Mouse (Mus musculus) limb, embryonic 13.5 days (tissue): ENCODE results near the gene Fbxo4. TPM values are rescaled to one million over a fixed set of nuclear protein-coding genes. Genes with fewer than 3 reads are reported as not detected.

ENCODE experiments used
- ATAC-seq: fragments of 200-750 bp; cut with Nextera tagmentation; 2 replicates; pipeline ENCODE4 v1.8.0; 2017; ENCODE audit warnings: low read depth, moderate number of reproducible peaks, moderate TSS enrichment; ENCODE audit not compliant: low FRiP score
- H3K27ac ChIP-seq: fragments of 300-500 bp; sonication (generic); 2 replicates; pipeline ENCODE4 v1.5.1; 2015; ENCODE audit warnings: inconsistent platforms, mild to moderate bottlenecking, moderate library complexity
- H3K27me3 ChIP-seq: fragments of 300-500 bp; sonication (generic); 2 replicates; pipeline ENCODE4 v1.6.1; 2015; ENCODE audit warnings: mild to moderate bottlenecking, inconsistent platforms
- H3K36me3 ChIP-seq: fragments of 300-500 bp; sonication (generic); 2 replicates; pipeline ENCODE4 v1.6.1; 2015; ENCODE audit warnings: inconsistent platforms, mild to moderate bottlenecking, moderate library complexity
- H3K4me1 ChIP-seq: fragments of 300-500 bp; sonication (generic); 2 replicates; pipeline ENCODE4 v1.6.1; 2015; ENCODE audit warnings: inconsistent platforms
- H3K4me2 ChIP-seq: fragments of 300-500 bp; sonication (generic); replicated peaks from 2 replicates; pipeline ENCODE4 v1.6.1; 2015; ENCODE audit warnings: inconsistent platforms, mild to moderate bottlenecking, moderate library complexity
- H3K4me3 ChIP-seq: fragments of 300-500 bp; sonication (generic); 2 replicates; pipeline ENCODE4 v1.5.1; 2015; ENCODE audit warnings: moderate library complexity, mild to moderate bottlenecking, inconsistent platforms
- H3K9ac ChIP-seq: fragments of 300-500 bp; sonication (generic); 2 replicates; pipeline ENCODE4 v1.6.1; 2015; ENCODE audit warnings: mild to moderate bottlenecking, inconsistent platforms
- H3K9me3 ChIP-seq: fragments of 300-500 bp; sonication (generic); 2 replicates; pipeline ENCODE4 v1.6.1; 2016; ENCODE audit warnings: inconsistent platforms
- WGBS: fragments of 180-500 bp; shearing (Covaris S2); methylation state at CpG from one replicate; pipeline ENCODE4 v1.1.7; 2015; 5-methylcytosine and 5-hydroxymethylcytosine counted together
- polyA plus RNA-seq: library from polyadenylated mRNA; unstranded; fragments of >200 nt; fragmentation: Nextera tagmentation; extraction: Ambion mirVana; gene quantifications from 2 replicates; pipeline ENCODE4 v1.2.1, GENCODE M21; 2015

Gene Fbxo4
- 8.2 and 10.2 TPM in 2 replicates for polyA plus RNA-seq

GRCm38 (mm10) chr15:3979061-3979848 is at the start of gene Fbxo4:
Gene Fbxo4, minus strand, starts transcription at chr15:3979573.
- Histone ChIP-seq H3K4me3 (peak within 1 kb of the TSS; percentile 68), H3K4me1 (peaks cover 5% of the 10 kb centered on the region; the same call in 1 of the 2 replicates), H3K9me3 (no peaks in the 10 kb centered on the region), H3K4me2 (peak within 1 kb of the TSS; percentile 66), H3K36me3 (peaks cover 24% of the 10 kb centered on the region), H3K27me3 (no peaks in the 10 kb centered on the region), H3K9ac (peak within 1 kb of the TSS; percentile 94), H3K27ac (peak within 1 kb of the TSS; percentile 96)
- WGBS, result 2% methylated on average over 61 of the region's 61 CpGs
- ATAC-seq, result peak; percentile 95

DNA sequence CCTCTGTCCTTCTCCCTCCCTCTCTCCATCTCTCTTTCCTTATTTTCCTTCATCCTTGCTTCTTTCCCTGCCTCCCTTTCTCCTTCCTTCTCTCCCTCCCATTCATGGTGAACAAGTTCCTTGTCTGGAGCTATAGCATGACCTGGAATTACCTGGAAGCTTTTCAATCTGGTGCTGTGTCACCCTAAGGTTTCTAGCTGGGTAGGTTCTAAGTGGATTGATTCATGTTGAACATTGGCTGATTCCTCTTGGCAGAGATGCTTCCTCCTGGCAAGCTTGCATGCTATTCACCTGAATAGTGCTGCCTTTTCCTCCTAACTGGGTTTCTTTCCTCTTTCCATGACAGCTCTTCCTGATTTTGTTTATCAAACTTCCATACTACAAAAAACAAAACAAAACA is 49.6 kb upstream of the Fbxo4 start:
- H3K9me3 ChIP-seq, result no peaks in the 10 kb centered on the region
- H3K4me2 ChIP-seq, result no peak overlapping the region
- peaks cover 20% of the 10 kb centered on the region for H3K4me1 ChIP-seq
- H3K9ac ChIP-seq, result no peak overlapping the region
- ATAC-seq, result no peak
- no peaks in the 10 kb centered on the region for H3K36me3 ChIP-seq
- H3K4me3 ChIP-seq, result no peak overlapping the region
- no peak overlapping the region for H3K27ac ChIP-seq
- no peaks in the 10 kb centered on the region for H3K27me3 ChIP-seq

- no peaks in the 10 kb centered on the region for H3K36me3 ChIP-seq
- H3K4me1 ChIP-seq, result peaks cover 20% of the 10 kb centered on the region
- H3K27ac ChIP-seq, result no peak overlapping the region
- WGBS, result 84% methylated on average over 6 of the region's 6 CpGs
- no peak overlapping the region for H3K9ac ChIP-seq
- peak overlapping the region; percentile 84 for H3K4me3 ChIP-seq
- no peaks in the 10 kb centered on the region for H3K27me3 ChIP-seq
- peak overlapping the region; percentile 72 for H3K4me2 ChIP-seq
- ATAC-seq, result no peak
- H3K9me3 ChIP-seq, result no peaks in the 10 kb centered on the region
These were observed 49.0 kb upstream of the Fbxo4 start for GRCm38 (mm10) chr15:4028411-4028700.

GRCm38 (mm10) chr15:4027671-4028410 is 48.5 kb upstream of the Fbxo4 start:
- Histone ChIP-seq H3K4me3 (peak overlapping the region; percentile 84), H3K36me3 (no peaks in the 10 kb centered on the region), H3K27me3 (no peaks in the 10 kb centered on the region), H3K9me3 (no peaks in the 10 kb centered on the region), H3K9ac (peak overlapping the region; percentile 84), H3K4me2 (peak overlapping the region; percentile 72), H3K4me1 (peaks cover 20% of the 10 kb centered on the region), H3K27ac (peak overlapping the region; percentile 98)
- 5% methylated on average over 6 of the region's 6 CpGs for WGBS
- ATAC-seq, result no peak

- H3K9ac ChIP-seq, result peak overlapping the region; percentile 84
- no peaks in the 10 kb centered on the region for H3K27me3 ChIP-seq
- no peaks in the 10 kb centered on the region for H3K9me3 ChIP-seq
- no peaks in the 10 kb centered on the region for H3K36me3 ChIP-seq
- ATAC-seq, result peak; percentile 88
- peak overlapping the region; percentile 84 for H3K4me3 ChIP-seq
- H3K4me2 ChIP-seq, result peak overlapping the region; percentile 72
- peak overlapping the region; percentile 98 for H3K27ac ChIP-seq
- H3K4me1 ChIP-seq, result peaks cover 20% of the 10 kb centered on the region
- WGBS, result under 1% methylated on average over 64 of the region's 65 CpGs
These were observed 47.6 kb upstream of the Fbxo4 start for GRCm38 (mm10) chr15:4026831-4027584.

DNA sequence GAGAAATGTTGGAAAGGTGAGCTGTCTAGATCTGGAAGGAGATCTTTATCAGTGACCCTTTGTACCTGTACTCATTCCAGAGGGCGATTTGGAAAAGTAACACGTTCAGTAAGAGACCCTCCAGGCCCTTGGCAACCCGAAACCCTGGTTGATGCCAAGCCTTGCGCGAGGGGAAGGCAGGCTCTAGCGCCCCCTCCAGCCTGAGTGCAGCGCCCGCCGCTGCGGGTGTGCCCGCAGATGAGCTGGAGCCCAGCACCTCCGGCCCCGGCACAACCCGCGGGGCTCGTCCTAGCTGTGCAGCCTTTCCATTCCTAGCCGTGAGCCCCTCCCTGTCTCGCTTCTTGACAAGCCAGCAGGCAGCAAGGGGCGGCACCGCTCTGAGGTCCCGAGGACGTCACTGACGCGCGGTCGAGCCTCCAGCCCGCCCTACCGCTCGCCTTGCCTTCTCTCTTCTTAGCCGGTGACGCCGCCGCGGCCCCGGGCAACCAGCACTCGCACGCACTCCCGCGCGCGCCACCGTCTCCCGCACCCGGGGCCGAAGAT is 46.9 kb upstream of the Fbxo4 start, which contains the start of gene Oxct1:
Gene Oxct1 (plus strand): TSS at position 153 of the 543 bp plus-strand sequence.
- Histone ChIP-seq H3K4me2 (peak within 1 kb of the TSS; percentile 72), H3K9me3 (no peaks in the 10 kb centered on the region), H3K9ac (peak within 1 kb of the TSS; percentile 84), H3K4me3 (peak within 1 kb of the TSS; percentile 84), H3K27ac (peak within 1 kb of the TSS; percentile 98), H3K36me3 (no peaks in the 10 kb centered on the region), H3K4me1 (peaks cover 20% of the 10 kb centered on the region), H3K27me3 (no peaks in the 10 kb centered on the region)
- peak; percentile 92 for ATAC-seq
- under 1% methylated on average over 45 of the region's 45 CpGs for WGBS

- WGBS, result 70% methylated on average over 11 of the region's 11 CpGs
- H3K27me3 ChIP-seq, result no peaks in the 10 kb centered on the region
- no peaks in the 10 kb centered on the region for H3K36me3 ChIP-seq
- ATAC-seq, result no peak
- peak overlapping the region; percentile 84; the same call in 1 of the 2 replicates for H3K9ac ChIP-seq
- peaks cover 20% of the 10 kb centered on the region for H3K4me1 ChIP-seq
- no peak overlapping the region for H3K27ac ChIP-seq
- no peaks in the 10 kb centered on the region for H3K9me3 ChIP-seq
- peak overlapping the region; percentile 72 for H3K4me2 ChIP-seq
- peak overlapping the region; percentile 84 for H3K4me3 ChIP-seq
These were observed 46.1 kb upstream of the Fbxo4 start for GRCm38 (mm10) chr15:4025508-4025904.

- peaks cover 20% of the 10 kb centered on the region for H3K4me1 ChIP-seq
- no peak overlapping the region for H3K4me2 ChIP-seq
- WGBS, result 84% methylated on average over 13 of the region's 13 CpGs
These were observed 45.5 kb upstream of the Fbxo4 start for GRCm38 (mm10) chr15:4024726-4025507.

DNA sequence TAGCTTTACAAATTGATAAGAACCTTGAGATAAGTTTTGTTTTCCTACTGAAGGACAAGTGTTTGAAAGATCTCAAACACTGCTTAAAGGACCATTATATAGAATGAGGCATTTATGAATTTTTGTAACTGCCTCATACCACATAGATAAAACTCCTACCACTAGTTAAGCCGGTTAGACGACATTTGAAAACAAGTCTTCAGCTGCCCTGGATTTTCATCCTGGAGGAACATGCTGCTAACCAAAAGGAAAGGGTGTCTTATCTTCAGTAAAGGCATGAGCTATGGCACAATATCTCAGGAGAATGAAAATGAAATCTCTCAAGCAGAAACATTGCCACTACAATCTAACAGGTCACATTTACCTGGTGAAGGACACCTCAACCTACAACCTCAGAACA is 44.4 kb upstream of the Fbxo4 start:
- H3K27me3 ChIP-seq, result no peaks in the 10 kb centered on the region
- H3K36me3 ChIP-seq, result no peaks in the 10 kb centered on the region
- ATAC-seq, result no peak
- H3K4me2 ChIP-seq, result no peak overlapping the region
- H3K4me1 ChIP-seq, result peaks cover 19% of the 10 kb centered on the region
- no peaks in the 10 kb centered on the region for H3K9me3 ChIP-seq
- WGBS, result 79% methylated on average over 2 of the region's 2 CpGs
- H3K9ac ChIP-seq, result no peak overlapping the region
- H3K4me3 ChIP-seq, result no peak overlapping the region
- no peak overlapping the region for H3K27ac ChIP-seq

More at GRCm38 (mm10) chr15:4024726-4025507, 45.5 kb upstream of the Fbxo4 start:
- Histone ChIP-seq H3K9ac (no peak overlapping the region), H3K27ac (no peak overlapping the region), H3K4me3 (no peak overlapping the region), H3K9me3 (no peaks in the 10 kb centered on the region), H3K27me3 (no peaks in the 10 kb centered on the region), H3K36me3 (no peaks in the 10 kb centered on the region)
- no peak for ATAC-seq

DNA sequence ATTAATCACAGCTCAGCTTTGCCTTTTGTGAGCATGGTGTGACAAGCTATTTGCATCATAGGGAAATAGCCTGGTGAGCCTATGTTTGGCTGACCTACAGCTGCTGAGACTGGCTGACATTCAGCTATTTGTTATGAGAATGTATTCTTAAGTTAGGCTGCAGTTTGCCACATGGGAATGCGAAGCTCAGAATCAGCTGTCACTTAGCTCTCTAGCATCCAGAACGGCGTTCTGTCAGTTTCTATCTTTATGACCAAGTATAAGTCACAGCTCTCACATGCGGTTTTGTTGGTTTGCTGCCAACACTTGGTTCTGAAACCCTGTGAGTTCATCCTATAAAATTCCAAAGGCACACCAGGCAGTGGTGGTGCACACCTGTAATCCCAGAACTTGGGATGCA is 41.3 kb upstream of the Fbxo4 start:
- peaks cover 7% of the 10 kb centered on the region for H3K4me1 ChIP-seq
- WGBS, result 69% methylated on average over 4 of the region's 4 CpGs
- no peak; the same call in 1 of the 2 replicates for ATAC-seq
- no peaks in the 10 kb centered on the region for H3K27me3 ChIP-seq
- no peak overlapping the region for H3K9ac ChIP-seq
- no peak overlapping the region for H3K4me3 ChIP-seq
- H3K9me3 ChIP-seq, result no peaks in the 10 kb centered on the region
- no peak overlapping the region for H3K27ac ChIP-seq
- no peak overlapping the region for H3K4me2 ChIP-seq
- no peaks in the 10 kb centered on the region for H3K36me3 ChIP-seq

DNA sequence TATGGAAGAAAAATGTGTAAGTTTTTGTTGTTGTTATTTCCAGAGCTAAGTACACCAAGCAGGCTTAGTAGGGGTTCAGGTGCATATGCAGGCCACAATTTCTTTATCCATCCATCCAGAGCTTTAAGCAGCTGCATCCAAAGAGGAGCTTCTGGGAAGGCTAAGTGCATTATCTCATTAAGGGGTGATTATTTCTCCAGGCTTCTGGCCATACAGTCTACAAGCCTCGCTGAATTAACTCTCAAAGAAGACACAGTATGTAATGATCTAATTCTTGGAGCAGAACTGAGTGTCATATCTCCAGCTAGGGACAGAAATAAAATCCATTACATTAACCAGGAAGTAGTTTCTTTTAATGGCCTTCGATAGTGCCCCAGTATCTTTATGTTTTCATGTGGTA is 34.5 kb upstream of the Fbxo4 start:
- Histone ChIP-seq H3K9ac (no peak overlapping the region), H3K36me3 (no peaks in the 10 kb centered on the region), H3K4me3 (no peak overlapping the region), H3K27me3 (no peaks in the 10 kb centered on the region), H3K9me3 (no peaks in the 10 kb centered on the region), H3K4me2 (no peak overlapping the region), H3K27ac (no peak overlapping the region), H3K4me1 (no peaks in the 10 kb centered on the region)
- WGBS, result 83% methylated on average over 2 of the region's 2 CpGs
- ATAC-seq, result no peak
